Mouse (Mus musculus) retina, adult 2 months (tissue): Measurements from ENCODE around the gene B4galt3.

ENCODE experiments used
- DNase-seq: peaks from one replicate; pipeline ENCODE4 v3.0.0-alpha.2; 2012; ENCODE audit warnings: low read depth, low spot score

B4galt3 gene

GRCm38 (mm10) chr1:171269848-171270572 is at the start of gene B4galt3:
B4galt3 (plus strand) TSS chr1:171270328.
- DNase-seq = peak; percentile 78

- peak; percentile 73 for DNase-seq
These were observed 49.3 kb upstream of the B4galt3 start for GRCm38 (mm10) chr1:171220871-171221270.

- no peak for DNase-seq
These were observed 48.6 kb upstream of the B4galt3 start for GRCm38 (mm10) chr1:171221281-171222193.

GRCm38 (mm10) chr1:171222238-171223155 is 47.6 kb upstream of the B4galt3 start, which contains the start of gene Tomm40l:
Tomm40l (minus strand) TSS chr1:171222514.
- DNase-seq = peak; percentile 94

- no peak for DNase-seq
These were observed 47.0 kb upstream of the B4galt3 start for GRCm38 (mm10) chr1:171223168-171223567.

- no peak for DNase-seq
These were observed 46.3 kb upstream of the B4galt3 start for GRCm38 (mm10) chr1:171223796-171224195.

- DNase-seq = no peak
These were observed 45.3 kb upstream of the B4galt3 start, which contains the start of gene Apoa2 for GRCm38 (mm10) chr1:171224857-171225256. Apoa2 (plus strand) TSS chr1:171225054.

- DNase-seq = no peak
These were observed 43.3 kb upstream of the B4galt3 start for GRCm38 (mm10) chr1:171226780-171227179.

- no peak for DNase-seq
These were observed 42.2 kb upstream of the B4galt3 start for GRCm38 (mm10) chr1:171227879-171228278.

- DNase-seq = no peak
These were observed 40.4 kb upstream of the B4galt3 start for GRCm38 (mm10) chr1:171229750-171230149.

GRCm38 (mm10) chr1:171230215-171230614 is 39.9 kb upstream of the B4galt3 start:
- no peak for DNase-seq

GRCm38 (mm10) chr1:171231844-171232243 is 38.3 kb upstream of the B4galt3 start:
- DNase-seq = no peak

GRCm38 (mm10) chr1:171232348-171232747 is 37.8 kb upstream of the B4galt3 start:
- no peak for DNase-seq

- DNase-seq = no peak
These were observed 37.1 kb upstream of the B4galt3 start for GRCm38 (mm10) chr1:171232800-171233730.

GRCm38 (mm10) chr1:171234126-171234525 is 36.0 kb upstream of the B4galt3 start, which contains the start of gene Fcer1g:
Fcer1g (minus strand) TSS chr1:171234365.
- DNase-seq = no peak

GRCm38 (mm10) chr1:171234538-171234937 is 35.6 kb upstream of the B4galt3 start:
- no peak for DNase-seq

GRCm38 (mm10) chr1:171235791-171236190 is 34.3 kb upstream of the B4galt3 start:
- no peak for DNase-seq

GRCm38 (mm10) chr1:171237438-171237837 is 32.7 kb upstream of the B4galt3 start:
- DNase-seq = peak; percentile 61

- DNase-seq = peak; percentile 62
These were observed 31.7 kb upstream of the B4galt3 start for GRCm38 (mm10) chr1:171238463-171238862.
